Mouse (Mus musculus) midbrain, embryonic 15.5 days (tissue): ENCODE measurements around the gene Gm525. TPM values are rescaled to one million over a fixed set of nuclear protein-coding genes. Genes with fewer than 3 reads are reported as not detected.
A peak's percentile ranks its signal among the peaks of the same experiment; 100 is the strongest.
"Not testable (repeated sequence)": the region's sequence is repeated elsewhere in the genome, so short reads cannot be mapped to it uniquely, and the experiment has no call there.

ENCODE experiments used
- ATAC-seq: fragments of 200-750 bp; cut with Nextera tagmentation; replicated peaks from 2 replicates; pipeline ENCODE4 v1.8.0; 2017; ENCODE audit warnings: moderate TSS enrichment
- H3K27ac ChIP-seq: fragments of 300-500 bp; sonication (generic); 2 replicates; pipeline ENCODE4 v1.5.1; 2015; ENCODE audit warnings: mild to moderate bottlenecking, inconsistent platforms
- H3K27me3 ChIP-seq: fragments of 300-500 bp; sonication (generic); replicated peaks from 2 replicates; pipeline ENCODE4 v1.6.1; 2015; ENCODE audit warnings: inconsistent platforms
- H3K36me3 ChIP-seq: fragments of 300-500 bp; sonication (generic); replicated peaks from 2 replicates; pipeline ENCODE4 v1.6.1; 2015; ENCODE audit warnings: inconsistent platforms
- H3K4me1 ChIP-seq: fragments of 300-500 bp; sonication (generic); 2 replicates; pipeline ENCODE4 v1.6.1; 2015; ENCODE audit warnings: inconsistent platforms
- H3K4me2 ChIP-seq: fragments of 300-500 bp; sonication (generic); 2 replicates; pipeline ENCODE4 v1.6.1; 2015; ENCODE audit warnings: inconsistent platforms, mild to moderate bottlenecking, moderate library complexity
- H3K4me3 ChIP-seq: fragments of 300-500 bp; sonication (generic); 2 replicates; pipeline ENCODE4 v1.5.1; 2015; ENCODE audit warnings: mild to moderate bottlenecking, inconsistent platforms
- H3K9ac ChIP-seq: fragments of 300-500 bp; sonication (generic); 2 replicates; pipeline ENCODE4 v1.6.1; 2015; ENCODE audit warnings: mild to moderate bottlenecking, inconsistent platforms
- H3K9me3 ChIP-seq: fragments of 300-500 bp; sonication (generic); 2 replicates; pipeline ENCODE4 v1.6.1; 2016; ENCODE audit warnings: inconsistent platforms
- WGBS: fragments of 180-500 bp; shearing (Covaris S2); methylation state at CpG from one replicate; pipeline ENCODE4 v1.1.7; 2015; ENCODE audit warnings: mixed read lengths; 5-methylcytosine and 5-hydroxymethylcytosine counted together
- polyA plus RNA-seq: library from polyadenylated mRNA; unstranded; fragments of >200 nt; fragmentation: Nextera tagmentation; extraction: Ambion mirVana; gene quantifications from 2 replicates; pipeline ENCODE4 v1.2.1, GENCODE M21; 2015

Gene Gm525
- polyA plus RNA-seq, 1 experiment from 2014 or later, result not detected

GRCm38 (mm10) chr11:89082691-89083090 lies 9.1 kb downstream of the Gm525 start:
- H3K9me3 ChIP-seq, H3K27ac ChIP-seq, H3K9ac ChIP-seq, H3K4me2 ChIP-seq, ATAC-seq, H3K4me3 ChIP-seq, H3K4me1 ChIP-seq, H3K36me3 ChIP-seq, H3K27me3 ChIP-seq: not testable (repeated sequence)
- 80% methylated on average over 3 of the region's 3 CpGs for WGBS

DNA sequence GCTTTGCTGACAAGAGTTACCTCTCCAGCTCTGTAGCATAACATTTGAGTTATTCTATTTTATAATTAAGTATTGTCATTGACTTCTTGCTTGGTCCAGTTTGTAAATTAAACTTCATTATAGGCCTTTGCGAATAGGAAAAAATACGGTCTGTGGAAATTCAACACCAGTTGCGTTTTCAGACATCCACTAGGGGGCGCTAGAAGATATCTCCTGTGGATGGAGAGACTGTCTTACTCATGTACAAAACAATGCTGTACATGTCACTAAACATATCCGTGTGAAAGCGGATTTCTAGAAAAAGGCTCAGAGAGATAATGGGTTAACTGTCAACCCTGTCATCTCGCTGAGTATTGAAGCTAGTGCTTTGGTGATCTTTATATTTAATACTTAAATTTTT lies 11.0 kb downstream of the Gm525 start:
- H3K4me3 ChIP-seq, result no peak overlapping the region
- H3K9ac ChIP-seq, result no peak overlapping the region
- WGBS, result 46% methylated on average over 7 of the region's 7 CpGs
- H3K4me1 ChIP-seq, result no peaks in the 10 kb centered on the region
- H3K27ac ChIP-seq, result no peak overlapping the region
- ATAC-seq, result no peak
- H3K36me3 ChIP-seq, result no peaks in the 10 kb centered on the region
- H3K27me3 ChIP-seq, result no peaks in the 10 kb centered on the region
- no peak overlapping the region for H3K4me2 ChIP-seq
- H3K9me3 ChIP-seq, result no peaks in the 10 kb centered on the region

- H3K27ac ChIP-seq, result no peak overlapping the region
- WGBS, result 79% methylated on average over 10 of the region's 10 CpGs
- ATAC-seq, result no peak
Measured at GRCm38 (mm10) chr11:89086208-89086809, 12.7 kb downstream of the Gm525 start.

DNA sequence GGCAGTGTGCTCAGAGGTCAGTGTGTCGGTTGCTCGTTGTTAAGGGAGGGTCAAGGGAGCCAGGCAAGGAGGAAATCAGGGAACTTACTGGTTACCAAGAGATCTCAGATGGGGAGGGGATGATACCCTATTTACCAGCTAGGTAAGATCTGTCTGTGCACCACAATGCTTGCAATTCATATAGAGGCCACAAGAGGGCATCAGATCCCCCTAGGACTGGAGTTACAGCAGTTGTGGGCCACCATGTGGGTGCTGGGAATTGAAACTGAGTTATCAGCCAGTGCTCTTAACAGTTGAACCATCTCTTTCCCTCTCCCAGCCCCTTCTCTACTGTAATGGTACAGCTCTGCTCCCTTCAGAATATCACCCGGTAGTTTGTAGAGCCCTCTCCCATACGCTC lies 15.1 kb downstream of the Gm525 start:
- Histone ChIP-seq H3K36me3 (no peaks in the 10 kb centered on the region), H3K27ac (no peak overlapping the region), H3K27me3 (no peaks in the 10 kb centered on the region), H3K9ac (no peak overlapping the region), H3K9me3 (no peaks in the 10 kb centered on the region), H3K4me1 (no peaks in the 10 kb centered on the region), H3K4me3 (no peak overlapping the region), H3K4me2 (no peak overlapping the region)
- WGBS, result 92% methylated on average over 4 of the region's 4 CpGs
- no peak for ATAC-seq

More at GRCm38 (mm10) chr11:89086208-89086809, 12.7 kb downstream of the Gm525 start:
- Histone ChIP-seq H3K9ac (no peak overlapping the region), H3K36me3 (no peaks in the 10 kb centered on the region), H3K4me1 (no peaks in the 10 kb centered on the region), H3K4me2 (no peak overlapping the region), H3K27me3 (no peaks in the 10 kb centered on the region), H3K9me3 (no peaks in the 10 kb centered on the region), H3K4me3 (no peak overlapping the region)

GRCm38 (mm10) chr11:89090359-89090758 lies 16.7 kb downstream of the Gm525 start:
- WGBS, result 88% methylated on average over 7 of the region's 7 CpGs
- not testable (repeated sequence) for H3K36me3 ChIP-seq, H3K27ac ChIP-seq, H3K4me2 ChIP-seq, H3K9me3 ChIP-seq, H3K27me3 ChIP-seq, ATAC-seq, H3K9ac ChIP-seq, H3K4me3 ChIP-seq, H3K4me1 ChIP-seq

DNA sequence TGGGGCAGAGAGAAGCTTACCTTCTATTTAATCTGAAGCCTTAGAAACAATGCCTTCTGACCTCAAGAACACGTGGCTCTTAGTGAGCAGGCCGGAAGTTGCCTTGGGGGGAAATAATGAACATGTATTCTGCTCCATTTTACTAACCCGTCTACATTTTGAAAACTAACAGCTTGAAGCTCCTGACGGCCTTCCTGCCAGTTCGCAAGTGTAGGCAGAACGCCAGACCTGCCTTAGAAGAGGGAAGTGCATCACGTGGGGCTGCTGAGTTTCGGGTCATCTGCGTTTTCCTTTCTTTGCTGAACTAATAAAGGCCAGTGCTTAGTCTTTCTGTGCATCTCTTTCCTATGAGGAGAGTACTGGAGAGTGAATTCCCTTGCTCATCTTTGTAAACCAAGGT lies 19.1 kb downstream of the Gm525 start:
- H3K27ac ChIP-seq, result no peak overlapping the region
- no peak for ATAC-seq
- H3K27me3 ChIP-seq, result no peaks in the 10 kb centered on the region
- no peaks in the 10 kb centered on the region for H3K4me1 ChIP-seq
- no peak overlapping the region for H3K4me3 ChIP-seq
- no peak overlapping the region for H3K9ac ChIP-seq
- H3K9me3 ChIP-seq, result no peaks in the 10 kb centered on the region
- H3K4me2 ChIP-seq, result no peak overlapping the region
- H3K36me3 ChIP-seq, result no peaks in the 10 kb centered on the region
- WGBS, result 71% methylated on average over 9 of the region's 9 CpGs

DNA sequence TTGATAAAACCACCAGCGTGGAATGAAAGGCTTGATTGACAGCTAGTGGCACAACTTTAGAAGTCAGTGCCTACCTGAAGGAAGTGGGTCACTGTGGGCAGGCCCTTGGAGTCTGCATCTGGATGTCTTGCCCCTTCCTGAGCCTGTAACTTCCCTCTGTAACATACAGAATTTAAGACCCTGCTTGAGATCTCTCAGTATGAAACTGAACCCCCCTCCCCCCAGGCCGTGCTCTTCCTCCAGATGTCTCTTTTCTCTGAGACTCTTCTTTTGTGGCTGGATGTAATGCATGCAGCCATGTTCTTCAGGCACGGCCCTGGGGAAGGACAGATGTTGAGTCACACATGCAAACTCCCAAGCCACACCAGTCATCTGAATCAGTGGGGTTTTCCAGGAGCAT lies 21.7 kb downstream of the Gm525 start:
- Histone ChIP-seq H3K27ac (no peak overlapping the region), H3K9me3 (no peaks in the 10 kb centered on the region), H3K4me1 (no peaks in the 10 kb centered on the region), H3K9ac (no peak overlapping the region), H3K4me3 (no peak overlapping the region), H3K27me3 (no peaks in the 10 kb centered on the region), H3K4me2 (no peak overlapping the region), H3K36me3 (no peaks in the 10 kb centered on the region)
- ATAC-seq, result no peak
- 82% methylated on average over 3 of the region's 3 CpGs for WGBS

DNA sequence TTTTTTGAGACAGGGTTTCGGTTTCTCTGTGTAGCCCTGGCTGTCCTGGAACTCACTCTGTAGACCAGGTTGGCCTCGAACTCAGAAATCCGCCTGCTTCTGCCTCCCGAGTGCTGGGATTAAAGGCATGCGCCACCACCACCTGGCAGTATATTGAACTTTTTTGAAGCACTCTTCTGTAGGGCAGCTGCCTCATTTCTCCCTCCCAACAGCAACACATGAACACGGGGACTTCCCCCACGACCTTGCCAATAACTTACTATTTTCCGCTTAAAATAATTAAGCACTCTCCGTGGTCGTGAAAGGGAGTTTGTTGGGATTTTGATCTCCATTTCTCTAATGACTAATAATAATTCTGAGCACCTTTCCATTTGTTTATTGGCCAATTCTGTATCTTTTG lies 23.7 kb downstream of the Gm525 start:
- 90% methylated on average over 10 of the region's 10 CpGs for WGBS
- H3K27me3 ChIP-seq, H3K9me3 ChIP-seq, ATAC-seq, H3K36me3 ChIP-seq, H3K27ac ChIP-seq, H3K9ac ChIP-seq, H3K4me2 ChIP-seq, H3K4me3 ChIP-seq, H3K4me1 ChIP-seq: not testable (repeated sequence)

DNA sequence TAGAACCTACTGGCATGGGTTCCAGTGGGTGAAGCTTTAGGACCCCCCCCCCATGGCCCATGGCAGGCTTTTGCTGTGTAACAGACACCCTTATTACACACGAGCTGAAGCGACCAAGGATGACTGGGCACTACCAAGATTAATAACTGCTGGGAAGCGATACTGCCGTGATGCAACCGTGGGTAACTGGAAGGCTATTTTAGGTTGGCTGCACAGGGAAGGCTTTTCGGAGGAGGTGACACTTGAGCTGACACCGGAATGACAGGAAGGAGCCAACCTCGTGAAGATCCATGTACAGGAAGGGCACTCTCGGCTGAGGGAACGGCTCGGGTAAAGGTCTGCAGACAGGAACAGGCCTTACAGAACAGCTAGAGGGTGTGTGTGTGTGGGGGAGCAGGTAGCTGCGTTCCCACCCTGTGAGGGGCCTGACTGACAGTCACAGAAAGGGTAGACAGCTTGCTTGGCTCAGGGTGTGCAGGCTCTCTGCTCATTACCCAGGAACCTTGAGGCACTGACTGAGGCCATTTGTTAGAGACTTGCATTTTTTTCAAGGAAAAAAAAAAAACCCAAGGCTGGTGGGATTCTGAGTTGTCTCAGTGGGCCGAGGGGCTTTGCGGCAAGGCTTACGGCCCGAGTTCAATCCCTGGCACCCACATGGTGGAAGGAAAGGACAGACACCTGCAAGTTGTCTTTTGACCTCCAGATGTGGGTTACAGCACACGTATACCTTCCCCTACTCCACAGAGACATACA lies 24.6 kb downstream of the Gm525 start:
- H3K27me3 ChIP-seq, result no peaks in the 10 kb centered on the region
- H3K27ac ChIP-seq, result no peak overlapping the region
- no peaks in the 10 kb centered on the region for H3K4me1 ChIP-seq
- 90% methylated on average over 17 of the region's 17 CpGs for WGBS
- no peak overlapping the region for H3K4me3 ChIP-seq
- ATAC-seq, result no peak
- H3K9me3 ChIP-seq, result no peaks in the 10 kb centered on the region
- H3K9ac ChIP-seq, result no peak overlapping the region
- no peaks in the 10 kb centered on the region for H3K36me3 ChIP-seq
- no peak overlapping the region for H3K4me2 ChIP-seq

DNA sequence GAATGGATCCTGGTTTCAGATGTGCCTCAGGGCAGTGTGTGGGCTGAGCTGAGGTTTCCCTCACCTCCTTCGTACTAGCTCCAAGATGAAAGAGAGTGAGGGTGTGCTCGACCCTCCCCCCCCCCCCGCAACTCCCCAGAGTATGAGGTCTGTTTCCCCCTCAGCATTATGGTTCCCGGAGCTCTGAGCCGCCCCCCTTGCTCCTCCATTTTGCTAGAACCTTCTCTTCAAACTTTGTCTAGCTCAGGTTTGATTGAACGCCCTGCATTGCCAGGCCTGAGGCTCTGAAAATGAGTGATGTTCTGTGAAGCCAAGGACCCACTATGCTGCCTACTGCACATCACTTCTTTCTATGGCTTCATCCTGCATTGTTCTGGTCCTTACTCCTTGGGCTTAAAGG lies 25.3 kb downstream of the Gm525 start:
- H3K4me2 ChIP-seq, result no peak overlapping the region

DNA sequence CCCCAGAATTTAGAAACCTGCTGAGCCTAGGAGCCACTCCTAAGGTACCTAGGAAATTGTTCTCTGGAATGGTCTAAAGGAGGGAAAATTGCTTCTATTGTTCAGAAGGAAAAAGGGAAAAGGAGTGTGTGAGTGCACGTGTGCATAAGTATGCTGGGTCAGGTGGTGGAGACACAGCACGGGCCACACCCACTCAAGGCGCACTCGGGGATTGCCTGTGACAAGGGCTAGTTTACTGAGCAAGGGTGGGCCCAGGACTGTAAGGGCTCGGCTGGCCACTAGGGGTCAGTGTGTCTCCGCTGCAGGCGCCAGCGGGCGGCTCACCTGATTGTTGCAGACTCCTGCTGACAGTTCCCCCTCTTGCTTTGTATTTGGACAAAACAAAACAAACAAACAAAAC lies 26.8 kb downstream of the Gm525 start:
- Histone ChIP-seq H3K9ac (peak overlapping the region; percentile 1; the same call in 1 of the 2 replicates), H3K9me3 (no peaks in the 10 kb centered on the region), H3K36me3 (no peaks in the 10 kb centered on the region), H3K4me1 (no peaks in the 10 kb centered on the region), H3K27ac (no peak overlapping the region), H3K4me3 (peak overlapping the region; percentile 20), H3K27me3 (no peaks in the 10 kb centered on the region), H3K4me2 (peak overlapping the region; percentile 43)
- WGBS, result 1% methylated on average over 9 of the region's 9 CpGs
- ATAC-seq, result peak; percentile 84

More for the DNA sequence above, 25.3 kb downstream of the Gm525 start:
- 70% methylated on average over 6 of the region's 6 CpGs for WGBS
- H3K4me3 ChIP-seq, result no peak overlapping the region
- no peaks in the 10 kb centered on the region for H3K36me3 ChIP-seq
- H3K9ac ChIP-seq, result no peak overlapping the region
- no peaks in the 10 kb centered on the region for H3K9me3 ChIP-seq
- H3K27me3 ChIP-seq, result no peaks in the 10 kb centered on the region
- H3K27ac ChIP-seq, result no peak overlapping the region
- no peak for ATAC-seq
- no peaks in the 10 kb centered on the region for H3K4me1 ChIP-seq

DNA sequence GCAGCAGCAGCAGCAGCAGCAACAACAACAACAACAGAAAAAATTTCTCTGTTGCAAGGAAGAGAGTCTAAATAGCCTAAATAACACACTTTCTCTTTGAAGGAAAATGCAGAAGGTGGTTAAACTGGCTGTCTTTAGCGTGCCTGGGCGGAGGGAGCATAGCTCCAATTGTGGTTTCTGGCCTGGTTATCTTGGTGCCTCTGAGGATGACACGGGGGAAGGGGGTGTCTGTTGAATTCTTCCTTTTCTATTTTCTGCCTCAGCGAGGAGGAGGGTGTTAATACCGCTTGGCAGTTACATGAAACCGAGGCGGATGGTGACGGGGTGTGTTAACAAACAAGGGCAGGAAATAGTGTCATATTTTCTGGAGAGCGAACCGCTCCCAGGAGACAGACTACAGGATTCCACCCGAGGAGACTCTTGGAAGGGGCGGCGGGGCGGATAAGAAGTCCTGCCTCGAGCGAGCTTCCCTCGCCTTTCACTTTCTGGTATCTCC lies 27.2 kb downstream of the Gm525 start:
- ATAC-seq, result 0 out of 2 replicates have a peak, but pooled peaks have one; percentile 39
- Histone ChIP-seq H3K27ac (peak overlapping the region; percentile 31; the same call in 1 of the 2 replicates), H3K4me2 (peak overlapping the region; percentile 43), H3K4me3 (peak overlapping the region; percentile 20), H3K9me3 (no peaks in the 10 kb centered on the region), H3K27me3 (no peaks in the 10 kb centered on the region), H3K4me1 (no peaks in the 10 kb centered on the region), H3K36me3 (no peaks in the 10 kb centered on the region), H3K9ac (peak overlapping the region; percentile 1; the same call in 1 of the 2 replicates)
- 30% methylated on average over 17 of the region's 17 CpGs for WGBS

- Histone ChIP-seq H3K4me1 (no peaks in the 10 kb centered on the region), H3K9ac (no peak overlapping the region), H3K9me3 (no peaks in the 10 kb centered on the region), H3K4me2 (no peak overlapping the region), H3K27ac (no peak overlapping the region), H3K4me3 (no peak overlapping the region), H3K27me3 (no peaks in the 10 kb centered on the region), H3K36me3 (no peaks in the 10 kb centered on the region)
- 88% methylated on average over 14 of the region's 14 CpGs for WGBS
- no peak for ATAC-seq
Measured at GRCm38 (mm10) chr11:89103166-89103565, 29.5 kb downstream of the Gm525 start.
